Mouse (Mus musculus): ENCODE results near the gene Olfr1495. TPM values are rescaled to one million over a fixed set of nuclear protein-coding genes. Genes with fewer than 3 reads are reported as not detected.

Gene Olfr1495
- not detected in 2 replicates for polyA plus RNA-seq (2015; fragmentation: Nextera tagmentation; extraction: Ambion mirVana)

GRCm38 (mm10) chr19:13764306-13764705 lies at the start of gene Olfr1495:
Gene Olfr1495 (plus strand): TSS chr19:13764606.

GRCm38 (mm10) chr19:13722978-13723377 lies 41.4 kb upstream of the Olfr1495 start, which contains the start of gene Olfr1493-ps1:
Gene Olfr1493-ps1 (plus strand): TSS chr19:13723278.

DNA sequence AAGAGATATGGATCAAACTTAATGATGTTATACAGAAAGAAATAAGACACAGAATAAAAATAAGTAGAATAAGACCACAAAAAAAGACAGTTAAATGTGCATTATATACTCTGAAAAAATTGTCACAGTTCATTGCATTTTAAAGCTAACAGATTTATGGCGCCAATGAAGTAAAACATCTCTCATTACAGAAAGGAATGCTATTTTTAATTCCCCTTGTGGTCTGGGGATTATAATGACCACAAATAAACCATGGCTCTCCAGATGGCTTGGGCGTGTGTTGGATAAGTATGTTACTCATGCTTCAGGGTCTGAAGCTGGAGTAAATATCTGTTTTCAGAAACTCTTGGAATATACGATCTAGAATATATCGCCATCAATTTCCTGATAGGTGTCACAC lies 25.0 kb upstream of the Olfr1495 start, which contains the start of gene Olfr1494:
Gene Olfr1494, plus strand, starts transcription at position 301 of the 400 bp plus-strand sequence.

DNA sequence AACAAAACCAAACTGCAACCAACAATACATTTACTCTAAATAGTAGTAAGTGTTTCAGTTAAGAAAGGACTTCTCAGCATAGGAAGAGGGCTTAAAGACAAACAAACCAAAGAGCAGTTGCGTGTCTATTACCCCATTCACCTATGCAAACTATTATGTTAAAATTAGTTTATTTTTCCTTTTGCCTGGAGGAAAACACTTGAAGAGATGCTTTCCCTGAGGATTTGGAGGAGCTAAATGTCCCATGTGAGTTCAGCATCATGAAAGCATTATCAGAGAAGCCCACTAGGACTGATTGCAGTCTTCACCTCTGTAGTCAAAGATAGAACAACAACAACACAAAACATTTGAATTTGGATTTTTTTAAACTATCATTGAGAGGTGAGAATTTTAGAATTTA lies 13.2 kb downstream of the Olfr1495 start, which contains the start of gene Olfr1496:
Gene Olfr1496, plus strand, starts transcription at position 301 of the 400 bp plus-strand sequence.

GRCm38 (mm10) chr19:13798102-13798501 lies 33.7 kb downstream of the Olfr1495 start, which contains the start of gene Olfr1497:
Gene Olfr1497 (minus strand): TSS chr19:13798202.

GRCm38 (mm10) chr19:13819347-13819746 lies 54.9 kb downstream of the Olfr1495 start, which contains the start of gene Olfr1499:
Gene Olfr1499 (minus strand): TSS chr19:13819447.

Other genes with a start within 250 kb of the Olfr1495 start
- not detected in 2 replicates for gene Olfr1480, start 236.7 kb upstream of the Olfr1495 start, polyA plus RNA-seq (2015; fragmentation: Nextera tagmentation; extraction: Ambion mirVana)
- gene Olfr1484, start 181.1 kb upstream of the Olfr1495 start, polyA plus RNA-seq (2015; fragmentation: Nextera tagmentation; extraction: Ambion mirVana), result not detected in 2 replicates
- not detected in 2 replicates for gene Olfr1487, start 147.2 kb upstream of the Olfr1495 start, polyA plus RNA-seq (2015; fragmentation: Nextera tagmentation; extraction: Ambion mirVana)
- gene Olfr1489, start 133.0 kb upstream of the Olfr1495 start, polyA plus RNA-seq (2015; fragmentation: Nextera tagmentation; extraction: Ambion mirVana), result not detected in 2 replicates
- not detected in 2 replicates for gene Olfr1490, start 113.5 kb upstream of the Olfr1495 start, polyA plus RNA-seq (2015; fragmentation: Nextera tagmentation; extraction: Ambion mirVana)
- not detected in 2 replicates for gene Olfr1491, start 67.3 kb upstream of the Olfr1495 start, polyA plus RNA-seq (2015; fragmentation: Nextera tagmentation; extraction: Ambion mirVana)
- gene Olfr1493-ps1, start 41.3 kb upstream of the Olfr1495 start, polyA plus RNA-seq (2015; fragmentation: Nextera tagmentation; extraction: Ambion mirVana), result not detected in 2 replicates
- gene Olfr1494, start 24.9 kb upstream of the Olfr1495 start, polyA plus RNA-seq (2015; fragmentation: Nextera tagmentation; extraction: Ambion mirVana), result not detected in 2 replicates
- gene Olfr1496, start 13.3 kb downstream of the Olfr1495 start, polyA plus RNA-seq (2015; fragmentation: Nextera tagmentation; extraction: Ambion mirVana), result not detected in 2 replicates
- gene Olfr1497, start 33.6 kb downstream of the Olfr1495 start, polyA plus RNA-seq (2015; fragmentation: Nextera tagmentation; extraction: Ambion mirVana), result not detected in 2 replicates
- not detected in 2 replicates for gene Olfr1499, start 54.8 kb downstream of the Olfr1495 start, polyA plus RNA-seq (2015; fragmentation: Nextera tagmentation; extraction: Ambion mirVana)
- gene Olfr1500, start 65.9 kb downstream of the Olfr1495 start, polyA plus RNA-seq (2015; fragmentation: Nextera tagmentation; extraction: Ambion mirVana), result not detected in 2 replicates
- gene Olfr1501, start 86.1 kb downstream of the Olfr1495 start, polyA plus RNA-seq (2015; fragmentation: Nextera tagmentation; extraction: Ambion mirVana), result not detected in 2 replicates
- gene Olfr1502, start 97.2 kb downstream of the Olfr1495 start, polyA plus RNA-seq (2015; fragmentation: Nextera tagmentation; extraction: Ambion mirVana), result not detected in 2 replicates
- not detected in 2 replicates for gene Olfr1504, start 133.3 kb downstream of the Olfr1495 start, polyA plus RNA-seq (2015; fragmentation: Nextera tagmentation; extraction: Ambion mirVana)
- not detected in 2 replicates for gene Olfr1505, start 148.9 kb downstream of the Olfr1495 start, polyA plus RNA-seq (2015; fragmentation: Nextera tagmentation; extraction: Ambion mirVana)

Data from spleen, postnatal 0 days (tissue).